Mouse (Mus musculus) gastrocnemius, postnatal 25 days (tissue): Measurements from ENCODE around the gene Fgd5. TPM values are rescaled to one million over a fixed set of nuclear protein-coding genes. Genes with fewer than 3 reads are reported as not detected.
"Not testable (repeated sequence)": the region's sequence is repeated elsewhere in the genome, so short reads cannot be mapped to it uniquely, and the experiment has no call there.

Source experiments
- DNase-seq: peaks from one replicate; pipeline ENCODE4 v3.0.0; 2022
- total RNA-seq, 2 experiments: library from RNA; stranded (reverse); gene quantifications; 1 replicate in 1 of 2; 2 replicates in 1 of 2; pipeline ENCODE4 v1.2.3; 2021

Fgd5 gene
- total RNA-seq, 2 experiments from 2014 or later: 9.9 to 10.9 TPM

GRCm38 (mm10) chr6:92067146-92067790 is 88.6 kb downstream of the Fgd5 start:
- DNase-seq: peak; percentile 48

- DNase-seq: peak; percentile 61
Observed at GRCm38 (mm10) chr6:92071121-92071839, 92.6 kb downstream of the Fgd5 start.

- DNase-seq: no peak
Observed at GRCm38 (mm10) chr6:92080730-92081129, 102.1 kb downstream of the Fgd5 start.

- no peak for DNase-seq
Observed at GRCm38 (mm10) chr6:92082756-92083155, 104.1 kb downstream of the Fgd5 start.

- no peak for DNase-seq
Observed at GRCm38 (mm10) chr6:92084932-92085331, 106.3 kb downstream of the Fgd5 start.

GRCm38 (mm10) chr6:92089141-92089540 is 110.5 kb downstream of the Fgd5 start:
- DNase-seq: not testable (repeated sequence)

GRCm38 (mm10) chr6:92089982-92090381 is 111.3 kb downstream of the Fgd5 start:
- no peak for DNase-seq

- no peak for DNase-seq
Observed at GRCm38 (mm10) chr6:92090497-92090896, 111.8 kb downstream of the Fgd5 start.

- DNase-seq: peak; percentile 88
Observed at GRCm38 (mm10) chr6:92091130-92091591, 112.5 kb downstream of the Fgd5 start, which contains the start of gene Nr2c2. Gene Nr2c2, plus strand, starts transcription at chr6:92091390.

- DNase-seq: peak; percentile 100
Observed at GRCm38 (mm10) chr6:92091767-92092489, 113.2 kb downstream of the Fgd5 start.

GRCm38 (mm10) chr6:92092737-92093136 is 114.1 kb downstream of the Fgd5 start:
- no peak for DNase-seq

- DNase-seq: no peak
Observed at GRCm38 (mm10) chr6:92093869-92094268, 115.2 kb downstream of the Fgd5 start.

- no peak for DNase-seq
Observed at GRCm38 (mm10) chr6:92100679-92101360, 122.1 kb downstream of the Fgd5 start.

- no peak for DNase-seq
Observed at GRCm38 (mm10) chr6:92124547-92124946, 145.9 kb downstream of the Fgd5 start.

Other genes with a start within 250 kb of the Fgd5 start
- 1 to 10 TPM; 3.9 to 5.3 TPM for gene Grip2, start 151.6 kb upstream of the Fgd5 start, total RNA-seq
- gene Ccdc174, start 100.8 kb upstream of the Fgd5 start, total RNA-seq: 1 to 10 TPM; 7.7 to 8.4 TPM
- 1 to 10 TPM in 1 of 2 experiments, under 1 TPM in 1; 0.51 to 1.1 TPM for gene 4930590J08Rik, start 76.1 kb upstream of the Fgd5 start, total RNA-seq
- 10 to 100 TPM; 18.0 to 19.6 TPM for gene Nr2c2, start 112.5 kb downstream of the Fgd5 start, total RNA-seq
- gene Mrps25, start 205.2 kb downstream of the Fgd5 start, total RNA-seq: 10 to 100 TPM; 35.6 to 37.6 TPM
- gene Rbsn, start 236.0 kb downstream of the Fgd5 start, total RNA-seq: 10 to 100 TPM; 10.0 to 12.4 TPM